Mouse (Mus musculus) lung, embryonic 14.5 days (tissue): Measurements from ENCODE around the gene C1qtnf3. TPM values are rescaled to one million over a fixed set of nuclear protein-coding genes. Genes with fewer than 3 reads are reported as not detected.

ENCODE experiments used
- ATAC-seq: fragments of 200-750 bp; cut with Nextera tagmentation; 2 replicates; pipeline ENCODE4 v1.8.0; 2017; ENCODE audit warnings: mild to moderate bottlenecking, moderate TSS enrichment, moderate library complexity; ENCODE audit not compliant: insufficient read depth
- DNase-seq: peaks from one replicate; pipeline ENCODE4 v3.0.0-alpha.2; 2015
- H3K27ac ChIP-seq: fragments of 300-500 bp; sonication (generic); 2 replicates; pipeline ENCODE4 v1.5.1; 2014; ENCODE audit warnings: low read depth, mild to moderate bottlenecking, moderate library complexity
- H3K27me3 ChIP-seq: fragments of 300-500 bp; sonication (generic); 2 replicates; pipeline ENCODE4 v1.6.1; 2014; ENCODE audit warnings: low read length, control low read depth; ENCODE audit not compliant: insufficient read depth
- H3K36me3 ChIP-seq: fragments of 300-500 bp; sonication (generic); 2 replicates; pipeline ENCODE4 v1.6.1; 2014; ENCODE audit warnings: control low read depth; ENCODE audit not compliant: insufficient read depth
- H3K4me1 ChIP-seq: fragments of 300-500 bp; sonication (generic); 2 replicates; pipeline ENCODE4 v1.6.1; 2014; ENCODE audit warnings: antibody characterized with exemption, control low read depth; ENCODE audit not compliant: insufficient read depth
- H3K4me2 ChIP-seq: fragments of 300-500 bp; sonication (generic); 2 replicates; pipeline ENCODE4 v1.6.1; 2014; ENCODE audit warnings: mild to moderate bottlenecking
- H3K4me3 ChIP-seq: fragments of 300-500 bp; sonication (generic); 2 replicates; pipeline ENCODE4 v1.5.1; 2014; ENCODE audit warnings: low read depth, low read length
- H3K9ac ChIP-seq: fragments of 300-500 bp; sonication (generic); 2 replicates; pipeline ENCODE4 v1.6.1; 2014
- H3K9me3 ChIP-seq: fragments of 300-500 bp; sonication (generic); 2 replicates; pipeline ENCODE4 v1.6.1; 2016; ENCODE audit warnings: low read depth, low read length, control low read depth
- CTCF ChIP-seq: IDR thresholded peaks from 2 replicates; pipeline ENCODE4 v1.5.1; 2016; ENCODE audit warnings: antibody characterized with exemption, low read depth
- WGBS: fragments of 180-500 bp; shearing (Covaris S2); extraction: QIAGEN DNeasy Blood & Tissue Kit; methylation state at CpG from one replicate; pipeline ENCODE4 v1.1.7; 2014; 5-methylcytosine and 5-hydroxymethylcytosine counted together
- polyA plus RNA-seq: library from polyadenylated mRNA; unstranded; fragments of >200 nt; fragmentation: Nextera tagmentation; extraction: Ambion mirVana; gene quantifications from 2 replicates; pipeline ENCODE4 v1.2.1, GENCODE M21; 2014

The C1qtnf3 gene
- polyA plus RNA-seq, 1 experiment from 2014 or later = 0.14 TPM

DNA sequence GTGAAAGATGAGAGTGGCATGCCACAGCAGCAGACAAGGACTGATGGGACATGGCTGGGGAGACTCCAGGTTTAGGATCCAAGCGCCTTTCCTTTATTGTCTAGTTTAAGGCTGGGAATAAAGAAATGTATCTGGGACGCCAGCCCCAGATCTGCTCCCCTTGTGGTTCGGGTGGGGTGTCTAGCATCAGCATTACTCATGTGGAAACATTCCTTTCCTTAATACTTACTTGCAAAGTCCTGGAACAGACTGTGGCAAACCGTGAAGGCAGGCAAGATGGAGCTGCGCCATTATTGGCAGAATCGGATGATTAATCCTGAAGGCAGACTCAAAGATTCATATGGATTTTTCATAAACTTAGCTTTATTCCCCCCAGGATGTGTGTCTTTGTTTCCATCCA is 10.2 kb upstream of the C1qtnf3 start:
- H3K4me2 ChIP-seq = no peak overlapping the region
- 79% methylated on average over 6 of the region's 6 CpGs for WGBS
- no peaks in the 10 kb centered on the region for H3K27me3 ChIP-seq
- no peaks in the 10 kb centered on the region for H3K4me1 ChIP-seq
- H3K36me3 ChIP-seq = no peaks in the 10 kb centered on the region
- DNase-seq = no peak
- TF ChIP-seq CTCF = no peak
- H3K27ac ChIP-seq = no peak overlapping the region
- no peak overlapping the region for H3K4me3 ChIP-seq
- no peak for ATAC-seq
- no peak overlapping the region for H3K9ac ChIP-seq
- no peaks in the 10 kb centered on the region for H3K9me3 ChIP-seq

- Histone ChIP-seq H3K4me1 (no peaks in the 10 kb centered on the region), H3K9ac (no peak overlapping the region), H3K4me2 (no peak overlapping the region), H3K4me3 (no peak overlapping the region), H3K27ac (no peak overlapping the region), H3K36me3 (no peaks in the 10 kb centered on the region), H3K27me3 (no peaks in the 10 kb centered on the region), H3K9me3 (no peaks in the 10 kb centered on the region)
- WGBS = 52% methylated on average over 1 of the region's 1 CpGs
- DNase-seq (no peak), ATAC-seq (no peak)
- no peak for TF ChIP-seq CTCF
Measured at GRCm38 (mm10) chr15:10947852-10948251, 4.3 kb upstream of the C1qtnf3 start.

GRCm38 (mm10) chr15:10952760-10953305 is 701 bp downstream of the C1qtnf3 start:
- Histone ChIP-seq H3K4me2 (no peak overlapping the region), H3K36me3 (no peaks in the 10 kb centered on the region), H3K9me3 (no peaks in the 10 kb centered on the region), H3K4me3 (no peak overlapping the region), H3K4me1 (no peaks in the 10 kb centered on the region), H3K27me3 (no peaks in the 10 kb centered on the region), H3K9ac (no peak overlapping the region), H3K27ac (no peak overlapping the region)
- WGBS = 41% methylated on average over 4 of the region's 4 CpGs
- no peak for TF ChIP-seq CTCF
- ATAC-seq (no peak), DNase-seq (peak; percentile 11)

GRCm38 (mm10) chr15:10953465-10953864 is 1.3 kb downstream of the C1qtnf3 start:
- no peaks in the 10 kb centered on the region for H3K27me3 ChIP-seq
- H3K4me1 ChIP-seq = no peaks in the 10 kb centered on the region
- no peak overlapping the region for H3K4me2 ChIP-seq
- ATAC-seq (no peak), DNase-seq (no peak)
- H3K27ac ChIP-seq = no peak overlapping the region
- no peaks in the 10 kb centered on the region for H3K9me3 ChIP-seq
- no peaks in the 10 kb centered on the region for H3K36me3 ChIP-seq
- no peak for TF ChIP-seq CTCF
- WGBS = 81% methylated on average over 1 of the region's 1 CpGs
- no peak overlapping the region for H3K4me3 ChIP-seq
- H3K9ac ChIP-seq = no peak overlapping the region

DNA sequence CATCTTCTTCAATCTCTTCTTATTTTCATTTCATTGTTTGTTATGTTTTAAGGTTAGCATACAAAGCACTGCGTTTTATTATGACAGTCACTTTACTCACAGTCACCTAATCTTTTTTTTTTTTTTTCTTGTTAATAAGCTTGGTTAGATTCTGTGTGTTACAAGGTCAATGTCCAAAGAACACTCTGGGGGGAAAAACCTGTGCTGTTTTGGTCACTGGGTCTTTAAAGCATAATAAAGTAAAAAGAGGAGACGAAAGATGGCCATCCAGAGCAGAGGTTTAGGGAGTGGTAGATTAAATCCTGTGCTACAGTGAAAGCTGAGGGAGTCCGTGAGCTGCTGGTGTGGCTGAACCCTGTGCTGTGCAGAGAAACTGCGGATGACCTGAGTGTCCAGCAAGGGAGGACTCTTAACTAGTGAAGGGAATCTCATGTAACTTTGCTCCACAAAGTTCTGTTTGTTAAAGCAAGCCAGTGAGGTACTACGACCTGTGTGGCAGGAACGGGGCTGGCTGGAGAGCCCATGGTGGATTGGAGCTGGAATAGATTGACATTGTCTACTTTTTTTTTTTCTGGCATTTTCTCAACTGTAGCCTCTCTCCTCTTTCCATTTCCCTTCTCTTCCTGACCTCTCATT is 2.4 kb downstream of the C1qtnf3 start:
- Histone ChIP-seq H3K9me3 (no peaks in the 10 kb centered on the region), H3K36me3 (no peaks in the 10 kb centered on the region)
- WGBS = 74% methylated on average over 6 of the region's 6 CpGs

GRCm38 (mm10) chr15:10955156-10955555 is 3.0 kb downstream of the C1qtnf3 start:
- DNase-seq = no peak
- 58% methylated on average over 5 of the region's 5 CpGs for WGBS
- H3K4me2 ChIP-seq = no peak overlapping the region
- no peaks in the 10 kb centered on the region for H3K27me3 ChIP-seq
- H3K9ac ChIP-seq = no peak overlapping the region
- no peaks in the 10 kb centered on the region for H3K4me1 ChIP-seq
- H3K27ac ChIP-seq = no peak overlapping the region
- H3K36me3 ChIP-seq = no peaks in the 10 kb centered on the region
- TF ChIP-seq CTCF = no peak
- no peaks in the 10 kb centered on the region for H3K9me3 ChIP-seq
- ATAC-seq = no peak
- H3K4me3 ChIP-seq = no peak overlapping the region

More for the DNA sequence above, 2.4 kb downstream of the C1qtnf3 start:
- no peak overlapping the region for H3K4me3 ChIP-seq
- no peaks in the 10 kb centered on the region for H3K27me3 ChIP-seq
- no peak overlapping the region for H3K27ac ChIP-seq
- no peak overlapping the region for H3K9ac ChIP-seq
- H3K4me1 ChIP-seq = no peaks in the 10 kb centered on the region
- no peak for TF ChIP-seq CTCF
- no peak for DNase-seq
- H3K4me2 ChIP-seq = no peak overlapping the region
- ATAC-seq = no peak

DNA sequence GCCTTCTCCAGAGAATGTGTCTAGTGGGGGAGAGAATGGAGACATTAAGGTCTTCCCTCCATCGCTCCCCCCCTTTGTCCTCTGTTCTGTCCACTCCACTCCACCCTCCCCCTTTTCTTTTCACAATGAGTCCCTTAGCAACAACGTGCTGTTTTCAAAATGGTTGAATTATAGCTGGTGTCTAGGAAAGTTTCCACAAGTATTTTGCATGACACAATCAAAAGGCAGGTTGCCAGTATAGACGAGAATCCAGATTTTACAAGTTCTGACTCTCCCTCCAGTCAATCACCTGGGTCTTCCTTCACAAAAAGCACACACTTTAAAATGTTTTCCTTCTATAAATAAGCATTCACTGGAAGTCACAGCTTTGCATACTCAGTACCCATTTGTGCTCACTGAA is 4.6 kb downstream of the C1qtnf3 start:
- Histone ChIP-seq H3K4me2 (no peak overlapping the region), H3K4me3 (no peak overlapping the region), H3K36me3 (no peaks in the 10 kb centered on the region), H3K9me3 (no peaks in the 10 kb centered on the region), H3K27ac (no peak overlapping the region), H3K9ac (no peak overlapping the region), H3K27me3 (no peaks in the 10 kb centered on the region), H3K4me1 (no peaks in the 10 kb centered on the region)
- DNase-seq = no peak
- TF ChIP-seq CTCF = no peak
- 49% methylated on average over 3 of the region's 3 CpGs for WGBS
- no peak for ATAC-seq
